22 mouse cellular contexts compared by ENCODE assay signal in genomic region chr1:150465364-150465763, GRCm38 (mm10). TPM values are rescaled to one million over a fixed set of nuclear protein-coding genes. Genes with fewer than 3 reads are reported as not detected.
"Had no signal": no experiment of that assay in that cellular context is flagged by ENCODE, and none has a peak within 500 bp of the region (broad histone marks: within the 10 kb centered on the region; RNA-seq: fewer than 3 reads in every experiment).

No protein-coding gene starts in this region.

- ATAC-seq: lung, postnatal 0 days; midbrain, embryonic 15.5 days had no signal

- DNase-seq: kidney, adult 18-20 months; kidney, postnatal 25 days; layer of hippocampus, adult 9-11 months; left cerebral cortex, postnatal 4 days; liver, postnatal 0 days; right cerebral cortex, adult 18-20 months; right cerebral cortex, postnatal 14 days; right cerebral cortex, postnatal 4 days; spleen, adult 18-20 months; thymus, postnatal 25 days had no signal

- H3K27ac ChIP-seq: kidney, postnatal 0 days; layer of hippocampus, adult 2 months; left cerebral cortex, adult 2 months; limb, embryonic 12.5 days; limb, embryonic 15.5 days; liver, embryonic 14.5 days; macrophage; midbrain, embryonic 12.5 days; midbrain, embryonic 15.5 days; neural tube, embryonic 13.5 days; stomach, embryonic 15.5 days had no signal

- H3K4me3 ChIP-seq: layer of hippocampus, adult 2 months; left cerebral cortex, adult 2 months; limb, embryonic 12.5 days; limb, embryonic 15.5 days; midbrain, embryonic 12.5 days; midbrain, embryonic 15.5 days; neural tube, embryonic 13.5 days; stomach, embryonic 15.5 days had no signal

RNA-seq across cellular contexts. Expression of gene Prg4, which starts 0.6 kb away (rescaled TPM):
- polyA plus RNA-seq: macrophage had no signal
